Mouse (Mus musculus) neural tube, embryonic 11.5 days (tissue): ENCODE results near the gene Gpr135. TPM values are rescaled to one million over a fixed set of nuclear protein-coding genes. Genes with fewer than 3 reads are reported as not detected.

ENCODE experiments used
- ATAC-seq: fragments of 200-750 bp; cut with Nextera tagmentation; 2 replicates; pipeline ENCODE4 v1.8.0; 2017; ENCODE audit warnings: moderate number of reproducible peaks, mild to moderate bottlenecking, moderate TSS enrichment, moderate library complexity; ENCODE audit not compliant: insufficient read depth, low FRiP score, low TSS enrichment
- DNase-seq: peaks from one replicate; pipeline ENCODE4 v3.0.0-alpha.2; 2015; ENCODE audit warnings: low spot score
- H3K27ac ChIP-seq: fragments of 300-500 bp; sonication (generic); 2 replicates; pipeline ENCODE4 v1.5.1; 2014; ENCODE audit warnings: low read depth, mild to moderate bottlenecking, low read length
- H3K27me3 ChIP-seq: fragments of 300-500 bp; sonication (generic); 2 replicates; pipeline ENCODE4 v1.6.1; 2014; ENCODE audit warnings: mild to moderate bottlenecking, low read length, mixed read lengths; ENCODE audit not compliant: control insufficient read depth, insufficient read depth
- H3K36me3 ChIP-seq: fragments of 300-500 bp; sonication (generic); 2 replicates; pipeline ENCODE4 v1.6.1; 2014; ENCODE audit warnings: mild to moderate bottlenecking, low read length, moderate library complexity, mixed read lengths; ENCODE audit not compliant: control insufficient read depth, insufficient read depth
- H3K4me1 ChIP-seq: fragments of 300-500 bp; sonication (generic); 2 replicates; pipeline ENCODE4 v1.6.1; 2014; ENCODE audit warnings: low read length, mixed read lengths; ENCODE audit not compliant: control insufficient read depth, insufficient read depth
- H3K4me2 ChIP-seq: fragments of 300-500 bp; sonication (generic); 2 replicates; pipeline ENCODE4 v1.6.1; 2014; ENCODE audit warnings: low read depth, mild to moderate bottlenecking, moderate library complexity
- H3K4me3 ChIP-seq: fragments of 300-500 bp; sonication (generic); 2 replicates; pipeline ENCODE4 v1.5.1; 2014; ENCODE audit warnings: low read depth, low read length
- H3K9ac ChIP-seq: fragments of 300-500 bp; sonication (generic); 2 replicates; pipeline ENCODE4 v1.6.1; 2014; ENCODE audit warnings: mild to moderate bottlenecking, low read length
- H3K9me3 ChIP-seq: fragments of 300-500 bp; sonication (generic); 2 replicates; pipeline ENCODE4 v1.6.1; 2016; ENCODE audit warnings: low read length; ENCODE audit not compliant: control insufficient read depth
- WGBS: fragments of 180-500 bp; shearing (Covaris S2); extraction: QIAGEN DNeasy Blood & Tissue Kit; methylation state at CpG from one replicate; pipeline ENCODE4 v1.1.7; 2014; 5-methylcytosine and 5-hydroxymethylcytosine counted together
- polyA plus RNA-seq: library from polyadenylated mRNA; unstranded; fragments of >200 nt; fragmentation: Nextera tagmentation; extraction: Ambion mirVana; gene quantifications from 2 replicates; pipeline ENCODE4 v1.2.1, GENCODE M21; 2014

Gene Gpr135
- polyA plus RNA-seq, 1 experiment from 2014 or later, result 0.99 TPM

DNA sequence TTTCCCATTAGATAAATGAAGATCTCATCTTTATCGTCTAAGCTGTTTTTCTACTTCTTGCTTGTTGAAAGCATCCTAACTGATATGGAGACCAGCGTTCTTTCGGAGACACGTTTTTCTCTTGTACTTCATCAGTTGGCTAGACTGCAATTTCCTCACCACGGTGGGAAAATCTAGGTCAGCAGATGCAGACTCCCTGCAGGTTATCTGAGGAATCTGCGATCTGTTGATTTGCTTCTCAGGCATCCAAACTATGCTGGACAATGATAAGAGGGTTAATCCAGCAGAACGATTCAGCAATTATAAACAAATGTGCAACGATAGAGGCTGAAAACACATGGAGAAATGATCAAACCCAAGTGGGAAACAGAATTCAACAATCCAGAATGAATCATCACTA, 31.4 kb downstream of the Gpr135 start:
- H3K9ac ChIP-seq, result no peak overlapping the region
- no peak overlapping the region for H3K4me3 ChIP-seq
- H3K4me1 ChIP-seq, result no peaks in the 10 kb centered on the region
- H3K9me3 ChIP-seq, result no peaks in the 10 kb centered on the region
- DNase-seq (no peak), ATAC-seq (no peak)
- WGBS, result 85% methylated on average over 8 of the region's 8 CpGs
- no peak overlapping the region for H3K27ac ChIP-seq
- H3K27me3 ChIP-seq, result no peaks in the 10 kb centered on the region
- no peak overlapping the region for H3K4me2 ChIP-seq
- no peaks in the 10 kb centered on the region for H3K36me3 ChIP-seq

DNA sequence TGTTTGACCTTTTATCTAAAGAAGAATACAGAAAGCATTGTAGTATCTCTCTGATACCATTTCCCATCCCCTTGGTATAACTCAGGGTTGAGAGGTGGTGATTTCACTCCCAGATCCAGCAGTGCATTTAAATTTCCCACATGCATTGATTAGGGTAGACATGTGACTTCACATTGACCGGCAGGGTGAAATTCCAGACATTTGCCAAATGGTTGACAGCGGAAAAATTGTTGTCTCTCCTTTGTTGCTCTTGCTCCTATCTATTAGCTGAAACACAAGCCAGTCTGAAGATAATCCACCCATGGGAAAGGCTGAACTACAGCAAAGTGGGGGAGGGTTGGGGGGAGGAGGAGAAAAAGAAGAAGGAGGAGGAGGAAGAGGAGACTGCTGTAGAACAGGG, 32.1 kb downstream of the Gpr135 start:
- no peak overlapping the region for H3K4me3 ChIP-seq
- ATAC-seq (no peak), DNase-seq (no peak)
- WGBS, result 75% methylated on average over 2 of the region's 2 CpGs
- no peaks in the 10 kb centered on the region for H3K27me3 ChIP-seq
- no peak overlapping the region for H3K4me2 ChIP-seq
- no peaks in the 10 kb centered on the region for H3K36me3 ChIP-seq
- no peak overlapping the region for H3K27ac ChIP-seq
- no peak overlapping the region for H3K9ac ChIP-seq
- H3K9me3 ChIP-seq, result no peaks in the 10 kb centered on the region
- no peaks in the 10 kb centered on the region for H3K4me1 ChIP-seq

DNA sequence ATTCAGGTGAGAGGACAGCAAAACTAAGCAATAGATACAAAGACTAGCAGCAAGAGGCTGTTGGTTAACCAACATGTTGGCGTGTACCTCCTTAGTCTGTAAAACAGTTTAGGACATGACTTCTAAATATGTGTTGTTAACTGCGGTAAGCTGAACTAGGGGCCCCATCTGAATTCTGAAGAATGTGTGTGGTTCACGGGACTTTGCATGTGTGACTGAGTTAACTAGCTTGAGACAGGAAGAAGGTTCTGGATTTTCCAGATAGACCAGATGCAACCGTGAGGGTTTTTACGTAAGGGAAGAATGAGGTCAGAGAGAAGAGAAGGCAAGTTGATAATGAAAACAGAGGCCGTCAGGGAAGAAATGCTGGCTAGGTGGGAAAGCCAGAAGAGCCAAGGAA, 33.9 kb downstream of the Gpr135 start:
- ATAC-seq (no peak), DNase-seq (no peak)
- H3K9me3 ChIP-seq, result no peaks in the 10 kb centered on the region
- H3K27ac ChIP-seq, result no peak overlapping the region
- H3K36me3 ChIP-seq, result no peaks in the 10 kb centered on the region
- no peak overlapping the region for H3K4me2 ChIP-seq
- 93% methylated on average over 6 of the region's 6 CpGs for WGBS
- H3K27me3 ChIP-seq, result no peaks in the 10 kb centered on the region
- H3K4me3 ChIP-seq, result no peak overlapping the region
- H3K9ac ChIP-seq, result no peak overlapping the region
- H3K4me1 ChIP-seq, result no peaks in the 10 kb centered on the region

DNA sequence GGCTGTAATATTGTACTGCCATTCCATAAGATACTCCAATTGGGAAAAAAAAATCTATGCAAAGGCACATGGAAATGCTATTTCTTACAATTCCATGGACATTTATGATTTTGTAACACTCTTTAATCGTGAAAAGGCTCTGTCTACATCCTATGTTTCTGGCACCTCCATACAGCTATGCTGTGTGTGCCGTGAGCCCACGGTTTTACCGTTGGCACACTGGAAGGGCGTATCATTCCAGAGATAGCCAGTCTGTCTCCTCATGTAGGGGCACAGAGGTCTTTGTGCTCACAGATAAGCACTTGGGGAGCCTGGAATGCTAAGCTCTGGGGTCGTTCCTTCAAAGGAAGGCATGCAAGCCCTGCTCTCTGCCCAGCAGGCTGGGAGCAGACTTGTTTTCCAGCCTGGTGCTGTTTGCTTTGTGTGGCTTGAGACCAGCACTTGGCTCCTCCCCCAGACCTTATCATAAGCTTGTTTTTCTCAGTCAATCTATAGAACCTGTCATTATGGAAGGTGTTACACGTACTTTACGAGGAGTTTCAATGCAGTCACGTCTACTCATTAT, 34.7 kb downstream of the Gpr135 start:
- Histone ChIP-seq H3K4me2 (no peak overlapping the region), H3K36me3 (no peaks in the 10 kb centered on the region), H3K4me1 (no peaks in the 10 kb centered on the region), H3K9ac (no peak overlapping the region), H3K27ac (no peak overlapping the region), H3K27me3 (no peaks in the 10 kb centered on the region), H3K4me3 (no peak overlapping the region), H3K9me3 (no peaks in the 10 kb centered on the region)
- no peak for ATAC-seq
- WGBS, result 74% methylated on average over 9 of the region's 9 CpGs
- no peak for DNase-seq

DNA sequence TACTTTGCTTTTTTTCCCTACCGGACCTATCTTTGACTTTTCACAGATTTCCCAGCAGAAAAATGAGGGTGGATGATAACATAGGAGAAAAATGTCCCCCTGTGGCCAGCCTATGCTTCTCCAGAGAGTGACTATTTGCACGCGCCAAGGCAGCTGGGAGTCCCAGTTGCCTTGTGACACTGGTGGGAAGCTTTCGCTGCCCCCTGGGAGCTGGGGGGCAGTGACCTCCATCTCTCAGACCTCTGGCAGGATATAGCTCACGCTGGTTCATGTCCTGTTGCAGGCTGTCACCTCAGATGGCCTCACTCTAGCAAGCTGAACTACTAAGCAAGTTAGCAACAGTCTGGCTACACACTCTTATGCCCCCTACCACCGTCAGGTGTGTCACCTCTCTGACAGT, 39.1 kb downstream of the Gpr135 start:
- Histone ChIP-seq H3K4me3 (no peak overlapping the region), H3K27ac (no peak overlapping the region), H3K27me3 (no peaks in the 10 kb centered on the region), H3K4me2 (no peak overlapping the region), H3K9ac (no peak overlapping the region), H3K9me3 (no peaks in the 10 kb centered on the region), H3K4me1 (no peaks in the 10 kb centered on the region), H3K36me3 (no peaks in the 10 kb centered on the region)
- DNase-seq (no peak), ATAC-seq (no peak)
- 85% methylated on average over 6 of the region's 6 CpGs for WGBS

DNA sequence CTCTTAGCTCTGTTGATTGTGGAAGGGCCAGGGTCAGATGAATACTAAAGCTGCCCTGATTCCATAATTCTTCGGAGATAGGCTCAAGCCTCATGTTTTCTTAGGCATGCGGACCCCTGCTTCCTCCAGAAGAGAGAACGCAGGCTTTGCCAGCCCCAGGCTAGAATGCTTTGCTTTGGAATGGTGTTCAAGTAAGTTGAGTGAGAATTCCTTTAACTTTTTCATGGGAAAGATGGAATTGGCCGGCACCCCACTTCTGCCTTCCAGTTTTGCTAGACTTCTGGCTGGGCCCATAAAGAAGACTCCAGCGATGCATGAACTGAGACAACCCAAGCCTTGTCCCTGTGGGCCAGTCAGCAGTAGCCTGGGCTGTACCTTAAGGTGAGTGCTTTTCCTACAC, 39.8 kb downstream of the Gpr135 start:
- Histone ChIP-seq H3K4me3 (no peak overlapping the region), H3K9me3 (no peaks in the 10 kb centered on the region), H3K4me2 (no peak overlapping the region), H3K27ac (no peak overlapping the region), H3K36me3 (no peaks in the 10 kb centered on the region), H3K4me1 (no peaks in the 10 kb centered on the region), H3K9ac (no peak overlapping the region), H3K27me3 (no peaks in the 10 kb centered on the region)
- ATAC-seq (no peak), DNase-seq (no peak)
- 87% methylated on average over 5 of the region's 5 CpGs for WGBS

DNA sequence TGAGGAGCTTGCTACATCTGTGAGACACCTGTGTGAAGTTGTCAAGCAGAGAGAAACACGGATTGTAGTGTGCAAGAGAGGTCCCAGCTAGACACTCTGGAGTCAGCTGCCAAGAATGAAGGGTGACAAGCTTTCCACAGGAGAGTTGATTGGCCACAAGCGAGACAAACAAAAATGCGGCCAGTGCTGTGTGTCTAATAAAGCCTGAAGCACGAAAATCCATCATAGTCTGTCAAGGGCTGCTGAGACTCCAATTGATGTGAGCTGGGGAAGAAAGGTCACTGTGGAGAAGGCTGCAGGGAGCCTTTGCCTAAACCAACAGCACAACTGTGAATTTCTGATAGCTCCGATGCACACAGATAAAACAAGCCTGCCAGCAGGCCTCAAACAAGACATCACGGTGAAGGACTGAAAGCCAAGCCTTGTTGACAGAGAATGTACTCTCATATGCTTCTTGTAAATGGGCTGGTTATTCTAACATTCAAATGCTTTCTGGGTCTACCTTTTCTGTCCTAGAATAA, 45.6 kb downstream of the Gpr135 start:
- H3K36me3 ChIP-seq, result no peaks in the 10 kb centered on the region
- H3K9me3 ChIP-seq, result no peaks in the 10 kb centered on the region
- no peaks in the 10 kb centered on the region for H3K4me1 ChIP-seq
- no peak overlapping the region for H3K4me3 ChIP-seq
- WGBS, result 41% methylated on average over 6 of the region's 6 CpGs
- H3K27me3 ChIP-seq, result no peaks in the 10 kb centered on the region
- ATAC-seq, result no peak
- no peak overlapping the region for H3K4me2 ChIP-seq
- no peak overlapping the region for H3K9ac ChIP-seq
- peak; percentile 35 for DNase-seq
- no peak overlapping the region for H3K27ac ChIP-seq

DNA sequence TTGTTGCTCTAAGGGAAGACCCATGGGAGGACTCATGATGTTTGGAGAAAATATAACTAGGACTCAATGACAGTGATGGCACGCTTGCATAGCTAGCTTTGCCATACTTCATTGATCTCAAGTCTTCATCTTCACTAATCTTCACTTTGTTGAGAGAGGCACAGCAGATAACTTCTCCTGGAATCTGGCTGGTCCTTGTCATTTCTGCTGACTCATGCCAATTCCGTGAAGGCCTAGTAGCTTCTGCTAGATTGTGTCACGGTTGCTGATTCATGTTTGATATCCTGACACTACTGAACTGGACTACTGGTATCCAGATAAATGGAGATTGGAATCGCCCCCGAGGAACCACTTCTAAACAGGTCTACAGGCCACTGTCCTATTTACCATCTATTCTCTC, 47.4 kb downstream of the Gpr135 start:
- Histone ChIP-seq H3K9ac (no peak overlapping the region), H3K4me1 (no peaks in the 10 kb centered on the region), H3K27ac (no peak overlapping the region), H3K36me3 (no peaks in the 10 kb centered on the region), H3K9me3 (no peaks in the 10 kb centered on the region), H3K4me2 (no peak overlapping the region), H3K4me3 (no peak overlapping the region), H3K27me3 (no peaks in the 10 kb centered on the region)
- 97% methylated on average over 5 of the region's 5 CpGs for WGBS
- ATAC-seq, result no peak
- no peak for DNase-seq

DNA sequence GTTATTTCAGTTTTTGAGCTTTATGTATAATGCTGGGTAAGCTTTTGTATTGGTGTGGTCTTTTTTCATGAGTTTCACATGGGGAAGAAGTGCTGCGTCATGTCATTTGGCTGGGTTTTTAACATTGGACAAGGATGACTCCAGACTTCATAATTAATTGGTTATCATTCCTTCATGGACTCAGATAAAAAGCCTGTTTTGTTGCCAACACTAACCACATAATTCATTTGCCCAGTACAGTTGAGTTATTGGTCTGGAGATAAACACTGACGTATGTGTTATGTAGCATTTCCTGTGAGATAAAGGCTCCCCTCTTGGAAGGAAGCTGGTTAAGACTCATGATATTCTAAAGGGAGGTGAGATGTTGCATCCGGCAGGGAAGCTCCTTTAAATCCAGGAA, 48.1 kb downstream of the Gpr135 start:
- Histone ChIP-seq H3K27me3 (no peaks in the 10 kb centered on the region), H3K27ac (no peak overlapping the region), H3K4me1 (no peaks in the 10 kb centered on the region), H3K4me2 (no peak overlapping the region), H3K36me3 (no peaks in the 10 kb centered on the region), H3K9ac (no peak overlapping the region), H3K9me3 (no peaks in the 10 kb centered on the region), H3K4me3 (no peak overlapping the region)
- 91% methylated on average over 3 of the region's 3 CpGs for WGBS
- no peak for DNase-seq
- ATAC-seq, result no peak
